Mouse (Mus musculus) lung, postnatal 10 days (tissue): ENCODE results near the gene Slc35f5.
A peak's percentile ranks its signal among the peaks of the same experiment; 100 is the strongest.

ENCODE experiments used
- DNase-seq: peaks from one replicate; pipeline ENCODE4 v3.0.0; 2021

The Slc35f5 gene

DNA sequence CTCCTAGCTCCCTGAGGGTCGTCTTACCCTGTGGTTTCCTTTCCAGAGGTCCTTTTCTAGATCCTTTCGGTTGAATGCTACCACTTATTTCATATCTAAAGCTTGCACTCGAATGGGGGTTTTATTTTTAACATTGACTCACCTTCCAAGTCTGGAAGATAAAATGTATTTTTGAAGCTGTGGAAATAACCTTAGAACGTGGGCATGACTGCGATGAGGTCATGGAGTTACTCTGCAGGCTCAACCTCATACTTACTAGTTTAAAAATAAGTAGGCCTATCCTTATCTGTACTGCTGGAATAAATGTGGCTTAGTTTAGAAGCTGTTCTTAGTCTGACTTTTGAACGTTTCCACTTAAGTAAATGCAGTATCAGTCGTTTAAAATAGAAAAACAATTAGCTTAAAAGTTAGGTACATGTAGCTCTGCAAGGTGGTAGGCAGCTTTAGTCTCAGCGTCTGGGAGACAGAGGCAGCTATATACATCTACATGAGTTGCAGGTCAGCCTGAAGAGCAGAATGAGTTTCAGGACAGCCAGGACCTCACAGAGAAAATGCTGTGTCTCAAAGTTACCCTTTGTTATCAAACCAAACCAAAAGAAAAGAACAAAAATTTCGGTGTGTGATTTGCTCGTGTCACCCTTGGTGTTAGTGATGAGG lies 15.2 kb downstream of the Slc35f5 start:
- DNase-seq = no peak

DNA sequence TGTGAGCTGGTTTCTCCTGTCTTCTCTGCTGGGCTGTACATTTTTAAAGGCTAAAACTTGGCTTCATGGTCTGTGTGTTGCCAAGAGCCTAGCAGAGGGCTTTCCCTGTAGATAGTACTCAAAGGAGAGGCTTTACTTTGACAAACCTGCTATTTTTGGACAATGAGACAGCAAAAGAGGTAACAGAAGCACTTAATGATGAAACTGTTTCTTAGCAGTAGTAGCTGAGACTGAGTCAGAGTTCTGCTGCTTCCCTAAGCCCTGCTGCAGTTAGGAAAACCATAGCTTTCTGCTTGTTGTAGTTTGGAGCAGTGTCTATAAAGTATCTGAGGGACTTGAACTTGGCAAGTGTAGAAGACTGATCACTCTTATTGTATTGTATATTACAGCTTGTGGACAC lies 16.6 kb downstream of the Slc35f5 start:
- no peak for DNase-seq

DNA sequence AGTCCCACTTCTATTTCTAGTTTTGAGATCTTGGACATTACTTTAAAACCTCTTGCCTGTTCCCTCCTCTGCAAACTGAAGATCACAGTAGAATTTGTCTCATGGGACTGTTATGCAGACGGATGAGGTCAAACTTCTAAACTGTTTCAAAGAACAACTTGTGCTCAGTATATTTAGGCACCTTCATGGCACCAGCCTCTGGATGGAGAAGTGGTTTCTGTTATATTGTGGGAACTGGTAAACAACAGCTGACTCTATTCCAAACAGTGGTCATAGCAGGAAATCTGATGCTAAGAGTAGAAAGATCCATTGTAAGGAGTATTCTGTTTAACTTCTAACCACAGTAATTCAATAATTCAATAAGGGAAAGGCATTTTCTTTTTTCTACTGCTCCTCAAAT lies 17.7 kb downstream of the Slc35f5 start:
- DNase-seq = peak; percentile 5

DNA sequence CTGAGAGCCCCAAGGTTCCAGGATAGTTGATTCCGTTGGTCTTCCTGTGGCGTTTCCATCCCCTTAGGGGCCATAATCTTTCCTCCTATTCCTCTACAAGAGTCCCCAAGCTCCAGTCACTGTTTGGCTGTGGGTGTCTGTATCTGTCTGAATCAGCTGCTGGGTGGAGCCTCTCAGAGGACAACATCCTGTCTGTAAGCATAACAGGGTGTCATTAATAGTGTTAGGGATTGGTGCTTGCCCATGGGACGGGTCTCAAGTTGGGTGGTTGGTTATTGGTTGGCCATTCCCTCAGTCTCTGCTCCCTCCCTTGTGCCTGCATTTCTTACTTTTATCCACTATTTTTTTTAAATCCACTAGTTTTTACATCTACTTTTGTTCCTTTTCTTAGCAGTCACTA lies 20.7 kb downstream of the Slc35f5 start:
- peak; percentile 3 for DNase-seq

DNA sequence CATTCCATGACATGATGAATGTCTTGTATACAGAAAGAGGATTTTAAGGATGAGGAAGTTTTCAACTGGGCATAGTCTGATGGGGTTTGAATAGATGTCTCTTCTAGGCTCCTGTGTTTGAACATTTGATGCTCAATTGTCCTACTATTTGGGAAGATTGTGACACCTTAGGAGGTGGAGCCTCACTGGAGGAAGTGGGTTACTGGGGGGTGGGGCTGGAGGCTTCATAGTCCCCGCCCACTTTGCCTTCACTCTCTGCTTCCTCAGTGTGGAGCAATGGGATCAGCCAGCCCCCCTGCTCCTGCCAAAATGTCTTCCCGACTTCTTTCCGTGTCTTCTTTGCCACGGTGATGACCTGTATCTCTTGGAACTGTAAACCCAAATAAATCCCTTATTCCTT lies 43.2 kb downstream of the Slc35f5 start:
- DNase-seq = peak; percentile 9

DNA sequence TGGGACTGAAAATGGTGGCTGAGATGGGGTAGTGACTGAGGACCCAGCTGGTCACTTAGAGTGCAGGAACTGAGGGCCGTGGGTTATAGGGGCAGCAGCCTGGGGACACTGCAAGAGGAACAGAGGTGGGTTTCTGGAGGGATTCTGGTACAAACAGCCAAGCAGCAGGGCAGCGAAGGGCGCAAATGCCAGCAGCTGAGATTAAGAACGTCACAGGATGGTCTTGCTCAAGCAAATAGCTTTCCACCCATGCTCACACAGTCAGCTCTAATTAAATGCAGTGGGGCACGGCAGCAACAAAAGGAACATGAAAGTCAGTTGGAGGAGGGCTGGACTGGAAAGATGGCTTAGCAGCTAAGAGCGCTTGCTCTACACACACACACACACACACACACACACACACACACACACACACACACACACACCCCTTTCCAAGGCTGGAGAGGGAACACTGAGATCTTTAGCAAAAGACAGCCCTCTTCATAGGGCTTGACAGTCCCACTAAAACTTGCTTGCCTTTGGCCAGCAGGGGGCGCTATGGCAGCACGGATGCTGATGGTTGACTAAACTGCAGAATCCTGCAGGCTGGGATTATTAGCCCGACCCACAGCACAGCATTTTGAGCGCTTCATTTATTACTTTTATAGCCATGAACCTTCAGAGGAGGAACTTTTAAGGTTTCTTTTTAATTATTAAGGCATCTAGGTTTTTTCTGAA lies 46.9 kb downstream of the Slc35f5 start:
- DNase-seq = peak; percentile 91

DNA sequence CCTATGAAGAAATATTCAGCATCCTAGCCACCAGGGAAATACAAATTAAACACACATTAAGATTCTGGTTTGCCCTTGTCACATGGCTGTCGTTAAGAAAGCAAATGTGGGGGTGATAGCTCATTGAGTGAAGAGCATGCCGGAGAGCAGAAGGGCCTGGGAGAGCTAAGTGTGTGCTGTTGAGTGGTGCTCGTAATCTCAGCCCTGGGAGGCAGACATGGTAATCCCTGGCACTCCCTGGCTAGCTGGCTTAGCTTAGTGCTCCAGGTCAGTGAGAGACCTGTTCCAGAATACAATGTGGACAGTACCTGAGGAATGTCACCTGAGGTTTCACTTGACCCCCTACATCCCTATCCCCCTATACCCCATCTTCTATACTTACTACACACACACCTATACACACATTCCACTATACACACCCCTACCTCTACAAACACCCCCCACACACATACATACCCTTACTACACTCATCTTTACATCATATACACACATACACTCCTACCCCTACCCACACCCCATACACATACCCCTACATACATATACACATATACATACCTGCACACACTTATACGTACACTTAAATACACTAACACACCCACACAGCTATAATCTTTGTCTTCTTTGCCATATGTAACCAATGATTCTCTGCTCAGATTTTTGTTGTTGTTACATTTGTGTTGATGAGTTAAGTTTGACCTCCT lies 64.1 kb downstream of the Slc35f5 start:
- no peak for DNase-seq

DNA sequence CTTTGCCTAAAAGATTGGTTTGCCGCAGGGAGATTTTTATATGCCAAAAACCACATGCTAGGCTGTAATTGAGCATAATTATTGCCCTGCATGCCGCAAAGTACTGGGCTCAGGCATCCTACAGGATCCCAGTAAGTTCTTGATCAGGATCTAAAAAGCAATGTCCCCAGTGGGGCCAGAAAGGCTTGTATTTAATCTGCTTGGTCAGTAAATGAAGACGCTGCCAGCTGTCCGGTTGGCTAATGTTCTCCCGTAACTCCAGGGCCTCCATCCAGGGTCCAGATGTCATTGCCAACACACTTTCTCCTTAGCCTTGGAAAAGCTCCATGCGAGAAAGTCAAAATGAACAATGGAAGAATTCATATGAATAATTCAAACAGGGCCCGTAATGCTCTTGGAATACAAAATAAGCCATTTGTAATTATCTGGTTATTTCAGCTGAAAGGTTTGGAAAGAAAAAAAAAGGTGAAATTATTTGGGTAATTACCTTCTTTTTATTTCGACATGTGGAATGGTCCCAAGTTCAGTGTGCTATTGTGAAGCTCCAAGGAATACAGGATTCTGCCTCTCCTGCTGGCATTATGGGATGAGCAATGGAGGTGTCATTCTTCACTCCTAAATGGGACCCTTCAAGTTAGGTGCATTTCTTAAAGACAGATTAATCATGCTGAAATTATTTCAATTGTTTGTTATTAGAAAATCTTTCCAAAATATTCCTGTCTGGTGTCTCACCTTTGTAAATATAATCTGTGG lies 79.3 kb downstream of the Slc35f5 start:
- DNase-seq = peak; percentile 5

DNA sequence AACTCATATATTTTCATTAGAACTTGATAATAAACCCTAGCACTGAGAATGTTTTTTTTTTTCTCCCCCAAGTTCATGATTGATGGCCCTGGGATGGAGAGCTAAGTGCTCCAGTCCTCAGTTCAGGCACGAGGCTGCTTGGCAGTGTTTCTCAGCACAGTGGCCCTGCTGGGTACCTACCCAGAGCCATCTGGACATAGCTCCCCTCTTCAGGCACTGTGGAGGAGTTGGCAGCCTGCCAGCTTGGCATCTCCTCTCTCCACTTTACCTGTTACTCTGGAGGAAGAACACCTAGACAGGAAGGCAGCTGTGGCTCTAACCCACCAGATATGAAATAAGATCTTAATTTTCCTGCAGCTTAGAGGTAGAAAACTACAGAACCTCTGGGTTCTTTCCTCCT lies 83.2 kb downstream of the Slc35f5 start:
- DNase-seq = no peak
